Mouse (Mus musculus) stomach, postnatal 0 days (tissue): ENCODE results near the gene Cep89.

Experiments used
- CTCF ChIP-seq: IDR thresholded peaks from 2 replicates; pipeline ENCODE4 v1.5.1; 2016; ENCODE audit warnings: antibody characterized with exemption, low read depth, mild to moderate bottlenecking, moderate library complexity
- EP300 ChIP-seq: optimal IDR thresholded peaks from 2 replicates; pipeline ENCODE3; 2016; ENCODE audit warnings: antibody characterized with exemption

- TF ChIP-seq EP300 = no peak
- TF ChIP-seq CTCF = no peak
These were observed 39.2 kb upstream of the Cep89 start for GRCm38 (mm10) chr7:35357621-35358020.
